Mouse (Mus musculus) small intestine, adult 2 months (tissue): ENCODE measurements around the gene Pam.

Source experiments
- CTCF ChIP-seq: fragments of 200-500 bp; IDR thresholded peaks from 2 replicates; pipeline ENCODE4 v1.5.1; 2012; ENCODE audit warnings: low read depth, mild to moderate bottlenecking, control low read depth, inconsistent platforms, low read length, moderate library complexity, mixed read lengths; ENCODE audit not compliant: insufficient replicate concordance, insufficient read length; ENCODE audit errors: extremely low read depth
- POLR2A ChIP-seq: fragments of 200-500 bp; IDR thresholded peaks from 2 replicates; pipeline ENCODE4 v1.6.1; 2012; ENCODE audit warnings: low read depth, mild to moderate bottlenecking, control low read depth, inconsistent platforms, low read length, moderate library complexity

- TF ChIP-seq CTCF = no peak
- TF ChIP-seq POLR2A = no peak
Observed at GRCm38 (mm10) chr1:97926789-97927188, 168.7 kb downstream of the Pam start.
